Mouse (Mus musculus): ENCODE data around the gene Il34. TPM values are rescaled to one million over a fixed set of nuclear protein-coding genes. Genes with fewer than 3 reads are reported as not detected.

Gene Il34
- polyA plus RNA-seq, 1 experiment from 2014 or later: 5.4 TPM

DNA sequence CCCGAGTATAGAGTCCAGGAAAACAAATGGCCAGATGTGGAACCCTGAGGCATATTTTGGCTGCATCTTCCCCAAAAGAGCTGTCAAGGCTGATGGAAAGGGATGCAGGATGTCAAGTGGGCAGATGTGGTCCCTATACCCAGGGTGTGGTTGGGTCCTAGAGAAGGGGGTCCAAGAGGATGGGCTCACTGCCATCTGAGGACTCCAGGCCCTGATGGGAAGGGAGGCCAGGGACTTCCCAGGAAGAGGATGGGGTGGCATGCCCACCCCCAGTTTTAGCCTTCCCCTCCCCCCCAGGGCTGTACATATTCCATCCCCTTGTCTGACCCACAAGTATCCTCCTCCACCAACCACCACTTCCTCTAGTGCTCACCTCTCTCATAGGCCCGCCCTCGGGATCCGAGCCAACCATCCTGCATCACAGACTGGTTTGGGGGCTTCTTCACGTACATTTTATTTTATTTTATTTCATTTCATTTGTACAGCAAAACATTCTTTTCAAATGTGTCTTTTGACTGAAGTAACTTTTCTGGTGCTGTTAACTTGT, 65.0 kb downstream of the Il34 start:
- no peak overlapping the region for H3K4me3 ChIP-seq (replicated peaks; ENCODE audit: low read length)
- WGBS: 95% methylated on average over 5 of the region's 5 CpGs
- H3K27me3 ChIP-seq (ENCODE audit: control insufficient read depth, insufficient read depth, low read length): no peaks in the 10 kb centered on the region
- no peak overlapping the region for H3K9ac ChIP-seq
- no peak overlapping the region for H3K27ac ChIP-seq
- no peak for ATAC-seq (ENCODE audit: low FRiP score)
- no peaks in the 10 kb centered on the region for H3K4me1 ChIP-seq (replicated peaks; ENCODE audit: control insufficient read depth, insufficient read depth, low read length)
- no peaks in the 10 kb centered on the region for H3K9me3 ChIP-seq (ENCODE audit: control insufficient read depth, low read length)
- peaks cover 57% of the 10 kb centered on the region for H3K36me3 ChIP-seq (replicated peaks; ENCODE audit: control insufficient read depth, insufficient read depth)
- no peak overlapping the region for H3K4me2 ChIP-seq (replicated peaks)
- DNase-seq (ENCODE audit: low spot score): no peak

DNA sequence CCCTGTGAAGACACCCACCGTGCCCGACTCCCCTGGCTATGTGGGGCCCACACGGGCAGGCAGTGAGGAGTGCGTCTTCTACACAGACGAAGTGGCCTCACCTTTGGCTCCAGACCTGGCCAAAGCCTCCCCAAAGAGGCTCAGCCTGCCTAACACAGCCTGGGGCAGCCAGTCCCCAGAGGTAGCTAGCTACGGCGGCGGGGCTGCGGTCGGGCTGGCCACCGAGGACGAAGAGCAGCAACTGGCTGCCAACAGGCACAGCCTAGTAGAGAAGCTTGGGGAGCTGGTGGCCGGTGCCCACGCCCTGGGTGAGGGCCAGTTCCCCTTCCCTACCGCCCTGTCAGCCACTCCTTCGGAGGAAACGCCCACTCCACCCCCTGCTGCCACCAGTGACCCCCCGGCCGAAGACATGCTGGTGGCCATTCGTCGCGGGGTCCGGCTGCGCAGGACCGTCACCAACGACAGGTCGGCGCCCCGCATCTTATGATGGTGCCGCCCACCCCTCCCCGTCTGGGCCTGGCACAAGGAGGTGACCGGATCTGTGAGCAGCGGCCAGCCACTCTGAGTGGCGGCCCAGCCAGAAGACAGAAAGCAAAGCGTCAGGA, 67.0 kb downstream of the Il34 start:
- no peak overlapping the region for H3K4me3 ChIP-seq (replicated peaks; ENCODE audit: low read length)
- ATAC-seq (ENCODE audit: low FRiP score) (no peak), DNase-seq (ENCODE audit: low spot score) (no peak)
- no peaks in the 10 kb centered on the region for H3K9me3 ChIP-seq (ENCODE audit: control insufficient read depth, low read length)
- H3K4me1 ChIP-seq (replicated peaks; ENCODE audit: control insufficient read depth, insufficient read depth, low read length): no peaks in the 10 kb centered on the region
- no peaks in the 10 kb centered on the region for H3K27me3 ChIP-seq (ENCODE audit: control insufficient read depth, insufficient read depth, low read length)
- peaks cover 77% of the 10 kb centered on the region for H3K36me3 ChIP-seq (replicated peaks; ENCODE audit: control insufficient read depth, insufficient read depth)
- no peak overlapping the region for H3K9ac ChIP-seq
- no peak overlapping the region for H3K4me2 ChIP-seq (replicated peaks)
- no peak overlapping the region for H3K27ac ChIP-seq
- WGBS: 92% methylated on average over 33 of the region's 35 CpGs

DNA sequence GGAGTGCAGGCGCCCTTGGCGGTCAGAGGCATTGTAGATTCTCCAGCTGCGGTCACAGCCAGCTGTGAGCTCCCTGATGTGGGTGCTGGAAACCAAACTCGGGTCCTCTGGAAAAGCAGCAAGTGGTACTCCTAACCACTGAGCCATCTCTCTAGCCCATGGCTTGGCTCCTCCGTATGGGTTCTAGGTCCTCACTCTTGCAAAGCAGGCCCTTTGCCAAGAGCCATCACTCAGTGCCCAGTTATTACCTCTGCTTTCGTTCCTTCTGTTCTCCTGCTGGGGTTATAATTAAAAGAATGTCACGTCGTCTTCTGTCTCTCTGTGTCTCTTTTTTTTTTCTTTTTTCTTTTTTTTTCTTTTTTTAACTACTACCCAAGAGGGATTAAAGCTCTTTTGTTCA, 72.7 kb downstream of the Il34 start:
- H3K27ac ChIP-seq: no peak overlapping the region
- no peak overlapping the region for H3K9ac ChIP-seq
- peaks cover 98% of the 10 kb centered on the region for H3K36me3 ChIP-seq (replicated peaks; ENCODE audit: control insufficient read depth, insufficient read depth)
- DNase-seq (ENCODE audit: low spot score): no peak
- 84% methylated on average over 8 of the region's 8 CpGs for WGBS
- H3K4me3 ChIP-seq (replicated peaks; ENCODE audit: low read length): no peak overlapping the region
- H3K4me2 ChIP-seq (replicated peaks): no peak overlapping the region
- no peaks in the 10 kb centered on the region for H3K4me1 ChIP-seq (replicated peaks; ENCODE audit: control insufficient read depth, insufficient read depth, low read length)
- no peaks in the 10 kb centered on the region for H3K9me3 ChIP-seq (ENCODE audit: control insufficient read depth, low read length)
- ATAC-seq (ENCODE audit: low FRiP score): no peak
- no peaks in the 10 kb centered on the region for H3K27me3 ChIP-seq (ENCODE audit: control insufficient read depth, insufficient read depth, low read length)

DNA sequence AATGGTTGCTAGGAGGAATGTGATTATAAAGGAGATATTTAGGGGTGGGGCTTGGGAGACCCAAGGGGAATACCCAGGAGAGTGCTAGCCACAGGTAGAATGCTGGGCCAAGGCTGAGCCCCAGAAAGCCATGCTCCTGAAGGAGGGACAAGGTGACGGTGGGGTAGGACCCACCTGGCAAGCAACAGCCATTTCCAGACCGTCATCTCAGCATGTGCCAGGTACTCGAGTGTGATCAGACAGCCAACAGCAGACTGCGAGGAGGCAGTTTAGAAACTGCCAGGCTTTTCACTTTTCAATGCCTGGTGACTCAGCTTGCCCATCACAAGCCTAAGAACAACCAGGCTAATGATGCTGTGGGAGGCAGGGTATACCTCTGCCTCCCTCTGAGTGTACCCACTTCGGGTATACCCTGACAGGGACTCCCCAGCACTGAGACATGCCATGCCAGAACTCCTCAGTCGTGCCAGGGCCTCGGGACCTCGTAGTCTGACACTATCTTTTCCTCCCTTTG, 74.3 kb downstream of the Il34 start:
- Histone ChIP-seq H3K9ac (no peak overlapping the region), H3K4me2 (replicated peaks) (no peak overlapping the region), H3K4me1 (replicated peaks; ENCODE audit: control insufficient read depth, insufficient read depth, low read length) (peaks cover 4% of the 10 kb centered on the region; the same call in 1 of the 2 replicates), H3K4me3 (replicated peaks; ENCODE audit: low read length) (no peak overlapping the region), H3K27me3 (ENCODE audit: control insufficient read depth, insufficient read depth, low read length) (no peaks in the 10 kb centered on the region), H3K27ac (no peak overlapping the region), H3K36me3 (replicated peaks; ENCODE audit: control insufficient read depth, insufficient read depth) (peaks cover 96% of the 10 kb centered on the region), H3K9me3 (ENCODE audit: control insufficient read depth, low read length) (no peaks in the 10 kb centered on the region)
- ATAC-seq (ENCODE audit: low FRiP score) (no peak), DNase-seq (ENCODE audit: low spot score) (no peak)
- 89% methylated on average over 8 of the region's 8 CpGs for WGBS

DNA sequence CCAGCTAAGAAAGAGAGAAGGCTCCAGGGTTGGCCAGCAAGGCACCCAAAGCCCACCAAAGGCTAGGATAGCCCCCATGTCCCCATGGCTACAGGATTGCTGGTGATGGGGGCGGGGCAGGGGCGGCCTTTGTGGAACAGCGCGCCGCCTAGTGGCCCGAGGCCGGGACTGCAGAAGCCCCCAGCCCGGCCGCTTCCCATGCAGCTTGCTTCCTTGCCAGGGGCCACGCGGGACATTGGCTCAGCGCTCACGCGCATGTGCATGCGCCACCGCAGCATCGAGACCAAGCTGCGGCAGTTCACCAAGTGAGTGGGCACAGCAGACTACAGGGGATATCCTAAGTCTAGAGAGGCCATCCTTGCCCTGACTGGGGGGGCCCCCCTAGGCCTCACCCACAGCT, 78.8 kb downstream of the Il34 start:
- no peaks in the 10 kb centered on the region for H3K27me3 ChIP-seq (ENCODE audit: control insufficient read depth, insufficient read depth, low read length)
- no peaks in the 10 kb centered on the region for H3K9me3 ChIP-seq (ENCODE audit: control insufficient read depth, low read length)
- DNase-seq (ENCODE audit: low spot score) (peak; percentile 77), ATAC-seq (ENCODE audit: low FRiP score) (no peak)
- no peak overlapping the region for H3K4me3 ChIP-seq (replicated peaks; ENCODE audit: low read length)
- no peak overlapping the region for H3K4me2 ChIP-seq (replicated peaks)
- peaks cover 70% of the 10 kb centered on the region for H3K36me3 ChIP-seq (replicated peaks; ENCODE audit: control insufficient read depth, insufficient read depth)
- H3K27ac ChIP-seq: no peak overlapping the region
- peaks cover 41% of the 10 kb centered on the region for H3K4me1 ChIP-seq (replicated peaks; ENCODE audit: control insufficient read depth, insufficient read depth, low read length)
- H3K9ac ChIP-seq: no peak overlapping the region
- 9% methylated on average over 18 of the region's 18 CpGs for WGBS

DNA sequence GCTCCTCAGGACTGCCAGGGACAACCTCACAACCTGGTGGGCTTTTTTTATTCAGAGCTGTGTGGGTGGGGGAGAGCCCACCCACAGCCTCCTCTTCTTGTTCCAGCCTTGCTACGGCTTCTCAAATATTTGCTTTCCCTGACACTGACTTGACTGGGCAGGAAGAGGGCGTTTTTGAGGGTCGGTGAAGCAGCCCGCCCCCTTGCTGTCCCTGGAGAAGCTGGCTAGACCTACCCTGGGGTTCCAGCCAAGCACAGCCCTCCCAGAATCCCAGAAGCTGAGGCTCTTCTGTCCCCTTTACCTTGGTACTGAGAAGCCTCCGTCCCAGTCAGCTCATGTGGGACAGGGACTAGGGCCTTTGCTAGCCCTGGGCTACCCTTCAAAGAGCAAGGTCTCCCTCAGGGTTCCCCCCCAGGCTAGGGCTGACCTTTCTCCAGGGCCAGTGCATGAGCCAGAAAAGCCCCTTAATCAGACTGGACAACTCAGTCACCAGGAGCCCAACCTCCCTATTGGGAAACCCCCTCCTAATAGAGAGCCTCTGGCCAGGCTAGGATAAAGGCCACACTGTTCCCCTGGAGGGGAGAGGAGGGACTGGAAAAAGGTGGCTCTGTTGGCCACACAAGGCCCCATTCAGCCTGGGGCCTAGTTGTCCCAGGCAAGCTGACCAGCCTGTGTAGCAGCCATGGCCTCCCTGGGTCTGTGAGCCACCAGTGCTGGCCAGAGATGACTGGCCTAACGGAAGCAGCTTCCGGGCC, 80.5 kb downstream of the Il34 start:
- Histone ChIP-seq H3K9ac (peak overlapping the region; percentile 32; the same call in 1 of the 2 replicates), H3K9me3 (ENCODE audit: control insufficient read depth, low read length) (no peaks in the 10 kb centered on the region), H3K4me3 (replicated peaks; ENCODE audit: low read length) (no peak overlapping the region), H3K4me2 (replicated peaks) (peak overlapping the region; percentile 75), H3K4me1 (replicated peaks; ENCODE audit: control insufficient read depth, insufficient read depth, low read length) (peaks cover 49% of the 10 kb centered on the region), H3K36me3 (replicated peaks; ENCODE audit: control insufficient read depth, insufficient read depth) (peaks cover 54% of the 10 kb centered on the region), H3K27ac (peak overlapping the region; percentile 63), H3K27me3 (ENCODE audit: control insufficient read depth, insufficient read depth, low read length) (no peaks in the 10 kb centered on the region)
- 49% methylated on average over 7 of the region's 7 CpGs for WGBS
- ATAC-seq (ENCODE audit: low FRiP score) (no peak), DNase-seq (ENCODE audit: low spot score) (no peak)

DNA sequence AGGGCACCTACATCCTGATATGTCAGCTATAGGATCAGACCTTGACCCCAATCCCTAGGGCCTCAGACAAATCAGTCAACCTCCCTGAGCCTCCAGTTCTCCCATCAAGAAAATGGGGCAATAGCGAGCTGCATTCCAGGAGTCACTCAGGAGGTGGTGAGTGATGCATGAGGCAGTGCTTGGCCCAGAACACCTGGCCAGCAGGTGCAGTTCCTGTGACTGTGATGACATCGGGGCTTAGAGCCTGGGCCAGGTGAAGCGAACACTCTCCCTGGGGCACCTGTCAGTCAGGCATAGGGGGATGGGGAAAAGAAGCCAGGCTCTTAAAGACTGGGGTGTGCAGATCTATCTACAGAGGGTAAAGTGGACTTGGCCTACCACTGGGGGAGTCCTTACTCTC, 81.2 kb downstream of the Il34 start:
- Histone ChIP-seq H3K9ac (peak overlapping the region; percentile 98), H3K9me3 (ENCODE audit: control insufficient read depth, low read length) (no peaks in the 10 kb centered on the region), H3K27me3 (ENCODE audit: control insufficient read depth, insufficient read depth, low read length) (no peaks in the 10 kb centered on the region), H3K4me2 (replicated peaks) (peak overlapping the region; percentile 75), H3K4me3 (replicated peaks; ENCODE audit: low read length) (no peak overlapping the region), H3K4me1 (replicated peaks; ENCODE audit: control insufficient read depth, insufficient read depth, low read length) (peaks cover 57% of the 10 kb centered on the region), H3K27ac (peak overlapping the region; percentile 63), H3K36me3 (replicated peaks; ENCODE audit: control insufficient read depth, insufficient read depth) (peaks cover 46% of the 10 kb centered on the region)
- ATAC-seq (ENCODE audit: low FRiP score) (no peak), DNase-seq (ENCODE audit: low spot score) (no peak)
- WGBS: 81% methylated on average over 3 of the region's 3 CpGs

DNA sequence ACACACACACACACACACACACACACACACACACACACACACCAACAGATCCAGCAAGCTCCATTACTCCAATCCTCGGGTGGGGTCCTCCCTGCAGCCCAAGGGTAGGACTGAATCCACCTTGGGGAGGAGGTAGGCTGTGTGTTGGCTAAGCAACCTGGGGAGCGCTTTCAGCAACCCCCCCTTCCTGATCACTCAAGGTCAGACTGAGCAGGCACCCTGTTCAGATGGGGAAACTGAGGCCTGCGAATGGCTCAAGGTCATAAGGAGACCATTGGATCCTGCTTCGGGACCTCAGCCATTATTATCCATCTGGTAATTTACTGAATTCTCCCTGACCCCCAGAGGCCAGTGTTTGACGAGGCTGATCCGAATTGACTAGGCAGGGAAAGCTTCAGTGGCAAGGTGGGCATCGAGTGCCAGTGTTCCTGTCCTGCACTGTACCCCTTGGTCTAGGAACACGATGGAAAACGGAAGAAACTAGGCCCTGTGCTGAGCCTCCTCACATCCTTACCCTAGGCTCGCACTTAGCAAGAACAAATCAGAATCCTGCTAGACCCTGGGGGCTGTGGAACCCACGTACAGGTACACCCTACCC, 83.2 kb downstream of the Il34 start:
- H3K4me1 ChIP-seq (replicated peaks; ENCODE audit: control insufficient read depth, insufficient read depth, low read length): peaks cover 67% of the 10 kb centered on the region
- H3K27me3 ChIP-seq (ENCODE audit: control insufficient read depth, insufficient read depth, low read length): no peaks in the 10 kb centered on the region
- peaks cover 26% of the 10 kb centered on the region for H3K36me3 ChIP-seq (replicated peaks; ENCODE audit: control insufficient read depth, insufficient read depth)
- no peaks in the 10 kb centered on the region for H3K9me3 ChIP-seq (ENCODE audit: control insufficient read depth, low read length)
- DNase-seq (ENCODE audit: low spot score) (no peak), ATAC-seq (ENCODE audit: low FRiP score) (no peak)
- WGBS: 34% methylated on average over 11 of the region's 11 CpGs
- peak overlapping the region; percentile 68 for H3K4me3 ChIP-seq (replicated peaks; ENCODE audit: low read length)
- H3K4me2 ChIP-seq (replicated peaks): peak overlapping the region; percentile 75
- H3K9ac ChIP-seq: peak overlapping the region; percentile 98
- H3K27ac ChIP-seq: peak overlapping the region; percentile 96
